Mouse (Mus musculus) B cell, adult 62 days (primary cell): Measurements from ENCODE around the gene Il4. TPM values are rescaled to one million over a fixed set of nuclear protein-coding genes. Genes with fewer than 3 reads are reported as not detected.

Experiments
- total RNA-seq: library from RNA; stranded (reverse); gene quantifications from 4 replicates; pipeline ENCODE4 v1.2.4, GENCODE M21; 2023

Gene Il4
- not detected in 4 replicates for total RNA-seq

DNA sequence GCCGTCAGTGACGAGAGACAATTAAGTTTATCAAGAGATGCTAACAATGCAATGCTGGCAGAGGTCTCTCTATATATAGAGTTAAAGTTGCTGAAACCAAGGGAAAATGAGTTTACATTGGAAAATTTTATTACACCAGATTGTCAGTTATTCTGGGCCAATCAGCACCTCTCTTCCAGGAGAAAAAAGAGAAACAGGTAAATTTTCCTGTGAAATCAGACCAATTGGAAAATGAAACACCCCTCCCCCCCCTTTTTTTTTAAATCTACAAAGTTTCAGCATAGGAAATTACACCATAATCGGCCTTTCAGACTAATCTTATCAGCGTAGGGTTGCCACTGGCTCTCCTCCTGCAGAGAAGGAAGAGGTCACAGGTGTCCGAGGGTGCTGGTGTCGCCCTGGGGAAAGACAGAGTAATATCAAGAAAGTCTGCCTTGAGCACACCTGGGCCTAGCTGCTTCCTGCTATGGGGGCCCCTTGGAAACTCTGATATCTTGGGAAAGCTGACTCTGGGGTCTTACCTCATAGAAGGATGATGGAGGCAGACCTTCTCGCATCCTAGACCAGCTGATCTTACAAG lies at the start of gene Il4:
TSS of gene Il4 (minus strand) at position 51 of the 580 bp plus-strand sequence.

DNA sequence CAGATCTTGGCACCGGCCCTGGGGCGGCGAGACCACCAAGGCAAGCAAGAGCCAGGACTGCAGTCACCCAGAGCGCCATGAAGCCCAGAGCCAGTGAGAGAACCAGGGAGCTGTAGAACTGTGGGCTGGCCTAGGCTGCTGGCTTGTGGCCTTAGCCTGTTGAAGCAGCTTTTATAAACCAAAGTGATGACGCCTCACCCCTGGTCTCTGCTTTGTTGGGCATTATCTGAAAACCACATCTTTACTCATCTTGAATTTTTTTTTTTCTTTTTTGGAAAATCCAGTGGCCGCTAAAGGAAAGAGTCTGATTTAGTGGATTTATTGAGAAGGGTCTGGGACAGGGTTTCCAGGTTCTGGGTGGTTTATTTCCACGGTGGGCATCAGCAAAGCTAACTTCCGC lies 16.1 kb upstream of the Il4 start, which contains the start of gene Il13:
TSS of gene Il13 (minus strand) at position 147 of the 400 bp plus-strand sequence.

DNA sequence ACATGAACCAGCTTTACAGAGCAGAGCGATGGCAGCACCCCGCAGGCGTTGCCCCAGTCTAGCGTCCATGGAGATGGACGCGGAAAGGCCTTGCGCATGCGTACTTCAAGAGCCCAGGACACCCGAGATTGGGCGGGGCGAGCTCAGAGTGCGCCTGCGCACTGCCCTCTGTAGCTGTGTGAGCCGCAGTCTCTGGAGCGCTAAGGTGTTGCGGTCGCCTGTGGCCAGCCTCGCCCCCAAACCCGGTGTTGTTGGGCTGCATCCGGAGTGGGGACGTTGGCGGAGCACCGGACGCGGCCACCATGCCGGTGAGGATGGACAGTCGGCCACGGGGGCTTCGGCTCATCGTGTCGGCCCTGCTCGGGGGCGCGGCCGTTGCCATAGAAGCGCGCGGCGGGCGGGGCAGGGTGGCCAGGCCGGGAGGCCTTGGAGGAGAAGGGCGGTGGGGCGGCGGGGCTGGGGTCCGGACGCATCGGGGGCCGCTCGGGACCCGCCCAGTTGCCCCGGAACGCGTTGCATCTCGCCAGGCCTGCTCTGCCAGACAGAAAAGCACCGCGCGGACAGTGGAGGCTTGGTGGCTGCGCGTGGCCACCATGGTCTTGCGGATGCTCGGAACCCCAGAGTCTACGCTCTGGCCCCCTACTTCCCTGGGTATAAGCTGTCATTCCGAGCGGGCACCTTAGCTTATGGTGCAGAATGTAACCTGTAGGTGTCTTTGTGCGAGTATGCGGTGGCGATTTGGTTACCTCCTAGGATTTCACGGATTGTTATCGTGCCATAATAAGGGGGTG lies 51.0 kb downstream of the Il4 start, which contains the start of gene Kif3a:
TSS of gene Kif3a (plus strand) at position 156 of the 791 bp plus-strand sequence.

Other genes with a start within 250 kb of the Il4 start
- gene Leap2, start 195.5 kb downstream of the Il4 start, total RNA-seq, result not detected in 4 replicates
- 128 to 162 TPM (median 136 TPM) in 4 replicates for gene Uqcrq, start 187.8 kb downstream of the Il4 start, total RNA-seq
- gene Gdf9, start 187.6 kb downstream of the Il4 start, total RNA-seq, result 0.72 to 2.6 TPM (median 2.3 TPM) in 3 of 4 replicates, not detected in the other
- gene Gm10447, start 161.6 kb downstream of the Il4 start, total RNA-seq, result not detected in 4 replicates
- not detected in 4 replicates for gene Shroom1, start 161.5 kb downstream of the Il4 start, total RNA-seq
- not detected in 4 replicates for gene Gm9837, start 148.2 kb downstream of the Il4 start, total RNA-seq
- gene Gm9945, start 138.5 kb downstream of the Il4 start, total RNA-seq, result not detected in 4 replicates
- not detected in 4 replicates for gene Sowaha, start 138.4 kb downstream of the Il4 start, total RNA-seq
- gene Sept8, start 99.4 kb downstream of the Il4 start, total RNA-seq, result 0.25 to 0.48 TPM in 2 of 4 replicates, not detected in the others
- gene Kif3a, start 51.3 kb downstream of the Il4 start, total RNA-seq, result 4.8 to 8.2 TPM (median 7.1 TPM) in 4 replicates
- gene Il13, start 16.0 kb upstream of the Il4 start, total RNA-seq, result 0.48 TPM in 1 of 4 replicates, not detected in the others
- gene Rad50, start 88.7 kb upstream of the Il4 start, total RNA-seq, result 24.9 to 32.5 TPM (median 27.9 TPM) in 4 replicates
- gene Il5, start 102.1 kb upstream of the Il4 start, total RNA-seq, result not detected in 4 replicates
- gene Irf1, start 151.3 kb upstream of the Il4 start, total RNA-seq, result 161 to 189 TPM (median 183 TPM) in 4 replicates
- gene Gm17334, start 154.5 kb upstream of the Il4 start, total RNA-seq, result not detected in 4 replicates
- 2.7 to 7.3 TPM (median 4.2 TPM) in 4 replicates for gene Gm12216, start 240.6 kb upstream of the Il4 start, total RNA-seq